Mouse (Mus musculus) adrenal gland (tissue): ENCODE results near the gene Arl6.

Experiments
- intact Hi-C: fragments of 180-260 bp; cut with DNase I; formaldehyde crosslinking; loops from one replicate; pipeline ENCODE4 v1.15.1; 2025

The Arl6 gene

GRCm38 (mm10) chr16:59588351-59589025 is 50.7 kb downstream of the Arl6 start:
- intact Hi-C loops, result no loop called here

- intact Hi-C loops, result no loop called here
Observed at GRCm38 (mm10) chr16:59587816-59588215, 51.4 kb downstream of the Arl6 start.

- intact Hi-C loops, result no loop called here
Observed at GRCm38 (mm10) chr16:59586911-59587310, 52.3 kb downstream of the Arl6 start.

GRCm38 (mm10) chr16:59586276-59586675 is 52.9 kb downstream of the Arl6 start:
- intact Hi-C loops, result no loop called here

- intact Hi-C loops, result no loop called here
Observed at GRCm38 (mm10) chr16:59585706-59586244, 53.4 kb downstream of the Arl6 start.

GRCm38 (mm10) chr16:59583515-59583914 is 55.7 kb downstream of the Arl6 start:
- intact Hi-C loops, result no loop called here

GRCm38 (mm10) chr16:59579237-59579636 is 60.0 kb downstream of the Arl6 start:
- intact Hi-C loops, result no loop called here

GRCm38 (mm10) chr16:59573961-59574360 is 65.2 kb downstream of the Arl6 start:
- intact Hi-C loops, result no loop called here

GRCm38 (mm10) chr16:59572685-59573084 is 66.5 kb downstream of the Arl6 start:
- intact Hi-C loops, result no loop called here

- intact Hi-C loops, result no loop called here
Observed at GRCm38 (mm10) chr16:59570807-59571206, 68.4 kb downstream of the Arl6 start.

- intact Hi-C loops, result no loop called here
Observed at GRCm38 (mm10) chr16:59569837-59570236, 69.4 kb downstream of the Arl6 start.

GRCm38 (mm10) chr16:59567721-59568381 is 71.3 kb downstream of the Arl6 start:
- intact Hi-C loops, result no loop called here

- intact Hi-C loops, result no loop called here
Observed at GRCm38 (mm10) chr16:59566437-59566836, 72.8 kb downstream of the Arl6 start.

- intact Hi-C loops, result no loop called here
Observed at GRCm38 (mm10) chr16:59565631-59566030, 73.6 kb downstream of the Arl6 start.

GRCm38 (mm10) chr16:59564025-59564424 is 75.2 kb downstream of the Arl6 start:
- intact Hi-C loops, result no loop called here
